Mouse (Mus musculus) heart, embryonic 15.5 days (tissue): ENCODE data around the gene Tbx6. TPM values are rescaled to one million over a fixed set of nuclear protein-coding genes. Genes with fewer than 3 reads are reported as not detected.
A peak's percentile ranks its signal among the peaks of the same experiment; 100 is the strongest.

Source experiments
- ATAC-seq: fragments of 200-750 bp; cut with Nextera tagmentation; replicated peaks from 2 replicates; pipeline ENCODE4 v1.8.0; 2017; ENCODE audit warnings: low read depth, moderate TSS enrichment; ENCODE audit not compliant: insufficient number of reproducible peaks, insufficient read depth, low FRiP score
- H3K27ac ChIP-seq: fragments of 300-500 bp; sonication (generic); 2 replicates; pipeline ENCODE4 v1.5.1; 2015; ENCODE audit warnings: mild to moderate bottlenecking, inconsistent platforms
- H3K27me3 ChIP-seq: fragments of 300-500 bp; sonication (generic); 2 replicates; pipeline ENCODE4 v1.6.1; 2015; ENCODE audit warnings: inconsistent platforms
- H3K36me3 ChIP-seq: fragments of 300-500 bp; sonication (generic); 2 replicates; pipeline ENCODE4 v1.6.1; 2015; ENCODE audit warnings: mild to moderate bottlenecking, inconsistent platforms
- H3K4me1 ChIP-seq: fragments of 300-500 bp; sonication (generic); replicated peaks from 2 replicates; pipeline ENCODE4 v1.6.1; 2015; ENCODE audit warnings: inconsistent platforms
- H3K4me2 ChIP-seq: fragments of 300-500 bp; sonication (generic); 2 replicates; pipeline ENCODE4 v1.6.1; 2015; ENCODE audit warnings: inconsistent platforms, mild to moderate bottlenecking, moderate library complexity
- H3K4me3 ChIP-seq: fragments of 300-500 bp; sonication (generic); 2 replicates; pipeline ENCODE4 v1.5.1; 2015; ENCODE audit warnings: mild to moderate bottlenecking, inconsistent platforms
- H3K9ac ChIP-seq: fragments of 300-500 bp; sonication (generic); 2 replicates; pipeline ENCODE4 v1.6.1; 2015; ENCODE audit warnings: mild to moderate bottlenecking, inconsistent platforms
- H3K9me3 ChIP-seq: fragments of 300-500 bp; sonication (generic); replicated peaks from 2 replicates; pipeline ENCODE4 v1.6.1; 2016; ENCODE audit warnings: inconsistent platforms
- WGBS: fragments of 180-500 bp; shearing (Covaris S2); methylation state at CpG from one replicate; pipeline ENCODE4 v1.1.7; 2015; ENCODE audit warnings: mixed read lengths; 5-methylcytosine and 5-hydroxymethylcytosine counted together
- polyA plus RNA-seq: library from polyadenylated mRNA; unstranded; fragments of >200 nt; fragmentation: Nextera tagmentation; extraction: Ambion mirVana; gene quantifications from 2 replicates; pipeline ENCODE4 v1.2.1, GENCODE M21; 2015

Tbx6 gene
- polyA plus RNA-seq, 1 experiment from 2014 or later = 0.34 TPM

GRCm38 (mm10) chr7:126795387-126796317 lies 14.4 kb downstream of the Tbx6 start:
- peak overlapping the region; percentile 88 for H3K4me3 ChIP-seq
- H3K27ac ChIP-seq = 0 out of 2 replicates have a peak overlapping the region, but pooled peaks have one; percentile 2
- peak overlapping the region; percentile 83 for H3K4me2 ChIP-seq

GRCm38 (mm10) chr7:126796350-126796932 lies 15.2 kb downstream of the Tbx6 start:
- H3K4me3 ChIP-seq = peak overlapping the region; percentile 88
- ATAC-seq = no peak
- H3K9me3 ChIP-seq = no peaks in the 10 kb centered on the region
- peak overlapping the region; percentile 95 for H3K9ac ChIP-seq
- H3K4me2 ChIP-seq = peak overlapping the region; percentile 83
- peaks cover 27% of the 10 kb centered on the region for H3K36me3 ChIP-seq
- H3K27me3 ChIP-seq = no peaks in the 10 kb centered on the region
- H3K4me1 ChIP-seq = peaks cover 60% of the 10 kb centered on the region
- 0 out of 2 replicates have a peak overlapping the region, but pooled peaks have one; percentile 2 for H3K27ac ChIP-seq
- whole genome bisulfite sequencing = 58% methylated on average over 8 of the region's 8 CpGs

More at GRCm38 (mm10) chr7:126795387-126796317, 14.4 kb downstream of the Tbx6 start:
- ATAC-seq = no peak
- H3K9ac ChIP-seq = peak overlapping the region; percentile 95; the same call in 1 of the 2 replicates
- H3K36me3 ChIP-seq = peaks cover 27% of the 10 kb centered on the region
- H3K27me3 ChIP-seq = no peaks in the 10 kb centered on the region
- WGBS = 74% methylated on average over 16 of the region's 16 CpGs
- H3K4me1 ChIP-seq = peaks cover 62% of the 10 kb centered on the region
- H3K9me3 ChIP-seq = no peaks in the 10 kb centered on the region

- Histone ChIP-seq H3K4me3 (peak within 1 kb of the TSS; percentile 88), H3K36me3 (peaks cover 27% of the 10 kb centered on the region), H3K4me1 (peaks cover 60% of the 10 kb centered on the region), H3K9ac (peak within 1 kb of the TSS; percentile 95), H3K27me3 (no peaks in the 10 kb centered on the region), H3K9me3 (no peaks in the 10 kb centered on the region), H3K4me2 (peak within 1 kb of the TSS; percentile 83), H3K27ac (peak within 1 kb of the TSS; percentile 99)
- 7% methylated on average over 21 of the region's 21 CpGs for whole genome bisulfite sequencing
- no peak for ATAC-seq
These were observed 16.3 kb downstream of the Tbx6 start, which contains the start of gene Fam57b for GRCm38 (mm10) chr7:126797411-126798126. TSS of gene Fam57b (plus strand) at chr7:126797668.

GRCm38 (mm10) chr7:126798127-126799049 lies 17.1 kb downstream of the Tbx6 start:
- no peaks in the 10 kb centered on the region for H3K27me3 ChIP-seq
- no peaks in the 10 kb centered on the region for H3K9me3 ChIP-seq
- H3K4me1 ChIP-seq = peaks cover 54% of the 10 kb centered on the region
- peak overlapping the region; percentile 83 for H3K4me2 ChIP-seq
- peaks cover 27% of the 10 kb centered on the region for H3K36me3 ChIP-seq
- no peak for ATAC-seq
- peak overlapping the region; percentile 99 for H3K27ac ChIP-seq
- peak overlapping the region; percentile 88 for H3K4me3 ChIP-seq
- under 1% methylated on average over 40 of the region's 40 CpGs for WGBS
- peak overlapping the region; percentile 95 for H3K9ac ChIP-seq

GRCm38 (mm10) chr7:126799050-126799467 lies 17.8 kb downstream of the Tbx6 start:
- ATAC-seq = peak; percentile 95
- under 1% methylated on average over 36 of the region's 36 CpGs for WGBS

GRCm38 (mm10) chr7:126799468-126800268 lies 18.4 kb downstream of the Tbx6 start:
- Histone ChIP-seq H3K9me3 (no peaks in the 10 kb centered on the region), H3K4me3 (peak overlapping the region; percentile 88), H3K4me2 (peak overlapping the region; percentile 83), H3K36me3 (peaks cover 25% of the 10 kb centered on the region), H3K9ac (peak overlapping the region; percentile 73), H3K27ac (peak overlapping the region; percentile 100), H3K27me3 (no peaks in the 10 kb centered on the region), H3K4me1 (peaks cover 47% of the 10 kb centered on the region)
- WGBS = 1% methylated on average over 38 of the region's 38 CpGs
- ATAC-seq = peak; percentile 87

More at GRCm38 (mm10) chr7:126799050-126799467, 17.8 kb downstream of the Tbx6 start:
- Histone ChIP-seq H3K36me3 (peaks cover 27% of the 10 kb centered on the region), H3K27ac (peak overlapping the region; percentile 100), H3K4me2 (peak overlapping the region; percentile 83), H3K4me1 (peaks cover 53% of the 10 kb centered on the region), H3K9me3 (no peaks in the 10 kb centered on the region), H3K4me3 (peak overlapping the region; percentile 88), H3K27me3 (no peaks in the 10 kb centered on the region), H3K9ac (peak overlapping the region; percentile 95)

GRCm38 (mm10) chr7:126800269-126801056 lies 19.2 kb downstream of the Tbx6 start:
- ATAC-seq = no peak
- H3K4me2 ChIP-seq = peak overlapping the region; percentile 83
- peaks cover 39% of the 10 kb centered on the region for H3K4me1 ChIP-seq
- H3K27ac ChIP-seq = peak overlapping the region; percentile 100
- WGBS = 51% methylated on average over 5 of the region's 5 CpGs
- no peaks in the 10 kb centered on the region for H3K9me3 ChIP-seq
- peak overlapping the region; percentile 88 for H3K4me3 ChIP-seq
- H3K9ac ChIP-seq = peak overlapping the region; percentile 73
- peaks cover 19% of the 10 kb centered on the region for H3K36me3 ChIP-seq
- no peaks in the 10 kb centered on the region for H3K27me3 ChIP-seq

- Histone ChIP-seq H3K4me3 (no peak overlapping the region), H3K27me3 (no peaks in the 10 kb centered on the region), H3K27ac (peak overlapping the region; percentile 100), H3K36me3 (peaks cover 15% of the 10 kb centered on the region), H3K9ac (no peak overlapping the region), H3K9me3 (no peaks in the 10 kb centered on the region), H3K4me2 (0 out of 2 replicates have a peak overlapping the region, but pooled peaks have one; percentile 83), H3K4me1 (peaks cover 33% of the 10 kb centered on the region)
- WGBS = 89% methylated on average over 16 of the region's 16 CpGs
- ATAC-seq = no peak
These were observed 19.8 kb downstream of the Tbx6 start for GRCm38 (mm10) chr7:126801057-126801422.
